Mouse (Mus musculus) kidney, adult 11 months (tissue): ENCODE measurements around the gene Cntnap4.
"Not testable (repeated sequence)": the region's sequence is repeated elsewhere in the genome, so short reads cannot be mapped to it uniquely, and the experiment has no call there.

ENCODE experiments used
- DNase-seq: peaks from one replicate; pipeline ENCODE4 v3.0.0; 2022

Gene Cntnap4

GRCm38 (mm10) chr8:112730583-112731432 is 161.0 kb downstream of the Cntnap4 start:
- no peak for DNase-seq

- no peak for DNase-seq
These were observed 165.7 kb downstream of the Cntnap4 start for GRCm38 (mm10) chr8:112735575-112735974.

- peak; percentile 60 for DNase-seq
These were observed 173.5 kb downstream of the Cntnap4 start for GRCm38 (mm10) chr8:112743331-112743730.

- no peak for DNase-seq
These were observed 177.5 kb downstream of the Cntnap4 start for GRCm38 (mm10) chr8:112747296-112747695.

- DNase-seq: no peak
These were observed 185.3 kb downstream of the Cntnap4 start for GRCm38 (mm10) chr8:112755171-112755570.

- DNase-seq: no peak
These were observed 233.2 kb downstream of the Cntnap4 start for GRCm38 (mm10) chr8:112803058-112803457.

GRCm38 (mm10) chr8:112809382-112809781 is 239.5 kb downstream of the Cntnap4 start:
- DNase-seq: no peak

- no peak for DNase-seq
These were observed 271.2 kb downstream of the Cntnap4 start for GRCm38 (mm10) chr8:112841057-112841456.

GRCm38 (mm10) chr8:112849541-112849940 is 279.7 kb downstream of the Cntnap4 start:
- not testable (repeated sequence) for DNase-seq

GRCm38 (mm10) chr8:112906458-112907112 is 336.7 kb downstream of the Cntnap4 start:
- no peak for DNase-seq

- DNase-seq: no peak
These were observed 339.7 kb downstream of the Cntnap4 start for GRCm38 (mm10) chr8:112909527-112909926.

GRCm38 (mm10) chr8:112911422-112911821 is 341.6 kb downstream of the Cntnap4 start:
- DNase-seq: no peak

GRCm38 (mm10) chr8:112922151-112922550 is 352.3 kb downstream of the Cntnap4 start:
- no peak for DNase-seq

GRCm38 (mm10) chr8:112922789-112923188 is 352.9 kb downstream of the Cntnap4 start:
- no peak for DNase-seq
